Mouse (Mus musculus) heart, postnatal 0 days (tissue): ENCODE measurements around the gene Tmem127.

ENCODE experiments used
- CTCF ChIP-seq: IDR thresholded peaks from 2 replicates; pipeline ENCODE4 v1.5.1; 2016; ENCODE audit warnings: antibody characterized with exemption, control low read depth, low read depth
- EP300 ChIP-seq: IDR thresholded peaks from 2 replicates; pipeline ENCODE4 v1.6.1; 2016; ENCODE audit warnings: antibody characterized with exemption, low read depth

DNA sequence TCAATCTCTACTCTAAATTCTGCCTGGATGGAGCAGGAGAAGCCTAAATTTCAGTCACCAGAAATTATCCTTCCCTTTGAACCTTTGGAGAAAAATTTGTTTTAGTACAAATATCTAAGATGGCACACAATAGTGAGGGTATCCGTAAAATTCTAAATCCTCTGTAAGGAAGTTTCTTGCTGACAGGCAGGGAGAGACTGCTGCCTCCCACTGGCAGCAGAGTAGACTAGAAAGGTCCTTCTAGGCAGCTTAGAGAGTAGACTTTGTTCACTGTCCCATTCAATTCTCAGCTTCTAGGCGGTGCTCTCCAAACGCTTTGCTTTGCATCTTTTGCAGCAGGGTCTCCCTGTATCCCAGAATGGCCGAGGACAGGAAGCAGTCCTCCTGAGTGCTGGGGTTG lies 20.1 kb downstream of the Tmem127 start:
- TF ChIP-seq CTCF (peak; percentile 34), EP300 (no peak)
